Mouse (Mus musculus) adrenal gland, postnatal 10 days (tissue): ENCODE data around the gene Dennd2a. TPM values are rescaled to one million over a fixed set of nuclear protein-coding genes. Genes with fewer than 3 reads are reported as not detected.
"Not testable (repeated sequence)": the region's sequence is repeated elsewhere in the genome, so short reads cannot be mapped to it uniquely, and the experiment has no call there.

ENCODE experiments used
- DNase-seq: peaks from one replicate; pipeline ENCODE4 v3.0.0; 2021; ENCODE audit warnings: mixed read lengths
- total RNA-seq, 2 experiments: library from RNA; stranded (reverse); gene quantifications; 2 replicates each; pipeline ENCODE4 v1.2.3; 2021

Dennd2a gene
- total RNA-seq, 2 experiments from 2014 or later = 14.3 to 16.0 TPM

DNA sequence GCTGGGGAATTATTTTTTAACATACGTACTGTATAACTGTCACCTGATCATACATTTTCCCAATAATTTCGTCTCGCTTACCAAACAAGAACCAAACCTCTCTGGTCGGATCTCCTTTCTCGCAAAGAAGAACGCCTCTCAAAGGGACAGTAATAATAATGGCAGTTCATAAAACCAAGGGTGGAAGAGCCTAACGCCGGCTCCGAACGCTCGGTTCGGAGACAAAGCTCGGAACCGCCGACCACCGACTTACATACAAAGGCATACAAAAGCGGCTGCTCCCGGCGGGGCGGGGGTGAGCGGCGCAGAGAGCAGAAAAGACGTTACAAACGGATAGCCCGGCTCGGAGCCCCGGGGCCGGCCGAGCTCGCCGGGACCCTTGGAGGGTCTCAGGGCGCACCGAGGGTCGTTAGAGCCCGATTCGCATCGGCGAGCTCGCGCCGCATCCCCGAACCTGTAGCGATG, 138.2 kb downstream of the Dennd2a start:
- no peak for DNase-seq

DNA sequence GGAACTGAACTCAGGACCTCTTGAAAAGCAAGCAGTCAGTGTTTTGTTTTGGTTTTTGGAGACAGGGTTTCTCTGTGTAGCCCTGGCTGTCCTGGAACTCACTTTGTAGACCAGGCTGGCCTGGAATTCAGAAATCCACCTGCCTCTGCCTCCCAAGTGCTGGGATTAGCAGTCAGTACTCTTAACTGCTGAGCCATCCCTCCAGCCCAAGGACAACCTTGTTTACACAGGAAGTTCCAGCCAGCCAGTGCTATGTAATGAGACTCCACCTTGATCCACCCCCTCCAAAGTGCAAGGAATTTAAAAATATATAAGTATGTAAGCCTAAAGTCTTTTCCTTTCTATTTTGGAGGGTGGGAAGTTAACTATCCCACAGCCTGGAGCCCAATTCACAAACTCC, 141.0 kb downstream of the Dennd2a start:
- not testable (repeated sequence) for DNase-seq

DNA sequence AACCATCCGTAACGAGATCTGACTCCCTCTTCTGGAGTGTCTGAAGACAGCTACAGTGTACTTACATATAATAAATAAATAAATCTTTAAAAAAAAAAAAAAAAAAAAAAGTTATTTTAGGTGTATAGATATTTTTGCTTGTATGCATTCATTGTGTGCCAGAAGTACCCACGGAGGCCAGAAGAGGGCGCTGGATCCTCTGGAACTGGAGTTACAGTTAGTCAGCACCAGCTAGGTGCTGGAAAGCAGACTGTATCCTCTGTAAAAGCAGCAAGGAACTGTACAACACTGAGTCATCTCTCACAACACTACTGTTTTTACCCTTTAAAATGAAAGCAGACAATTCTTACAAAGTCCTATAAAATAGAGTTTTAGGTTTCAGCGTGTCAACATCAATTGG, 141.9 kb downstream of the Dennd2a start:
- DNase-seq = peak; percentile 81

DNA sequence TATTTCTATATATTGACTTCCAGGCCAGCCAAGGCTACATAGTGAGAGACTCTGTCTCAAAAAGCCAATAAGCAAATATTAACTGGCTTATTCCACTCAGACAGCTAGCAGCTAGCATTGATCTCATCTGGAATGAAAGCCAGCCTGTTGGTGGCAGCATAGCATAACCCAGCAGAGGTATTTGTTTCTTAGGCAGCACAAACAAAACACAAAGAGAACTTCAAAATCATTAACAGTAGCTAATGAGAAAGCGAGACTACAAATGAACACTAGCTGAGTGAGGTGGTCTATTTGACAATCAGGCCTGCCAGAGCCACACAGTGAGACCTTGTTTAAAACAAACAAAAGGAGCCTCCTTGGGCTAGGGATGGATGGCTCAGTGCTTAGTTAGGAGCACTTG, 143.6 kb downstream of the Dennd2a start:
- no peak for DNase-seq

Other genes starting within 250 kb of the Dennd2a start
- gene Slc37a3, start 180.2 kb downstream of the Dennd2a start, total RNA-seq = 10 to 100 TPM; 35.4 to 38.9 TPM
- gene Rab19, start 176.7 kb downstream of the Dennd2a start, total RNA-seq = 1 to 10 TPM; 1.4 to 1.5 TPM
- 10 to 100 TPM; 70.7 to 71.5 TPM for gene Mkrn1, start 137.4 kb downstream of the Dennd2a start, total RNA-seq
- gene Adck2, start 16.0 kb upstream of the Dennd2a start, total RNA-seq = 10 to 100 TPM; 22.2 to 35.0 TPM
- 1 to 10 TPM; 1.0 to 1.3 TPM for gene Gm42420, start 27.9 kb upstream of the Dennd2a start, total RNA-seq
- gene Ndufb2, start 34.7 kb upstream of the Dennd2a start, total RNA-seq = 100 to 1,000 TPM; 335 to 373 TPM
- 10 to 100 TPM; 25.6 to 29.5 TPM for gene Braf, start 167.6 kb upstream of the Dennd2a start, total RNA-seq